Mouse (Mus musculus): ENCODE data around the gene Olfr91. TPM values are rescaled to one million over a fixed set of nuclear protein-coding genes. Genes with fewer than 3 reads are reported as not detected.

Gene Olfr91
- polyA plus RNA-seq, 1 experiment, result not detected

DNA sequence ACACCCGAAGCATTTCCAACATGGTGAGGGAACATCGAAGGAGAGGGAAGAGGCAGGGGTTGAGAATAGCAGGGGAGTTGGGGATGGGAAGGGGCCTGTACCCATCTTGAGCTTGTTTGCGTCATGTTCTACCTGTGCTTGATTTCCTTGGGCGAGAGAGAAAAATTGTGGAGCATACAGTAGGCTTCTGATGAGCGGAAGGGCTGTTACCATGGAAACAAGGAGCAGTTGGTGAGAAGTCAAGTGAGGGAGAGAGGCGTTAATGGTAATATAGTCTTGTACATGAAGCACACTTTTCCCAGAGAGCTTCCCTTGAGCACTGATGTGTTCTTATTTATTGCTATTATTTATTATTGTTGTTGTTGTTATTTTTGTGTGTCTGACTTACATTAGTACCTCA is 41.1 kb downstream of the Olfr91 start:
- peak; percentile 69 for DNase-seq (ENCODE audit: low read depth)
- no peak for TF ChIP-seq CTCF (IDR thresholded peaks at IDR 0.05; ENCODE audit: borderline replicate concordance, extremely low read depth, insufficient read depth, insufficient read length)
- TF ChIP-seq POLR2A (IDR thresholded peaks at IDR 0.05; ENCODE audit: borderline replicate concordance, extremely low read depth, insufficient read depth, insufficient read length, poor library complexity, severe bottlenecking), result no peak

DNA sequence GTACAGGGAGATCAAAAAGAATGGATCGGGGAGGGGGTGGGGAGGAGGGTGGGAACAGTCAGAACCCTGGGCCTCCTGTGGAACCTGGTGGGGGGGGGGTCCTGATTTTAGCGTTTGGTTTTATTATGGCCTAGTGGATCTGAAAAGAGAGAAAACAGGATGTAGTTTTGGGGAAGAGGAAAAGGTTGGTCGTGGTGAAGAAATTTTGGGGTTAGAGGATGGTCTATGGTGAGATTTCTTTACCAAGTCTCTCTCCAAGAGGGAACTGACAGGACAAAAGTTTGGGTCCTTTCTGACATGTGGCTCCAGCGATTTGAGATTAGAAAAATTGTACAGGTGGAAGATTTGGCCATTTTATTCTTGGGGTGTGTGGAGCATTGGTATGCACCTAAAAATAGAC is 46.3 kb downstream of the Olfr91 start:
- no peak for DNase-seq (ENCODE audit: low read depth)
- no peak for TF ChIP-seq CTCF (IDR thresholded peaks at IDR 0.05; ENCODE audit: borderline replicate concordance, extremely low read depth, insufficient read depth, insufficient read length)
- TF ChIP-seq POLR2A (IDR thresholded peaks at IDR 0.05; ENCODE audit: borderline replicate concordance, extremely low read depth, insufficient read depth, insufficient read length, poor library complexity, severe bottlenecking), result no peak

DNA sequence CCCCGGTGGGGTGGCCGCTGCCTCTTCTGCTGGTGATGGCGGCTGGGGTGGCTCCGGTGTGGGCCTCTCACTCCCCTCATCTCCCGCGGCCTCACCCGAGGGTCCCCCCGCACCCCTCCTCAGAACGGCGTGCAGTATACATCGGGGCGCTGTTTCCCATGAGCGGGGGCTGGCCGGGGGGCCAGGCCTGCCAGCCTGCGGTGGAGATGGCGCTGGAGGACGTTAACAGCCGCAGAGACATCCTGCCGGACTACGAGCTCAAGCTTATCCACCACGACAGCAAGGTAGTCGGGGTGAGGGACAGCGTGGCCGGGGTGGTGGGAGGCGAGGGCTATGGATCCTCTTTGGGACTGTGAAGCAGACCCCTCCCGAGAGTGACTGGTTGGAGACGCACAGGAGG is 47.2 kb downstream of the Olfr91 start:
- peak; percentile 51 for DNase-seq (ENCODE audit: low read depth)
- TF ChIP-seq POLR2A (IDR thresholded peaks at IDR 0.05; ENCODE audit: borderline replicate concordance, extremely low read depth, insufficient read depth, insufficient read length, poor library complexity, severe bottlenecking) (no peak), CTCF (IDR thresholded peaks at IDR 0.05; ENCODE audit: borderline replicate concordance, extremely low read depth, insufficient read depth, insufficient read length) (no peak)

DNA sequence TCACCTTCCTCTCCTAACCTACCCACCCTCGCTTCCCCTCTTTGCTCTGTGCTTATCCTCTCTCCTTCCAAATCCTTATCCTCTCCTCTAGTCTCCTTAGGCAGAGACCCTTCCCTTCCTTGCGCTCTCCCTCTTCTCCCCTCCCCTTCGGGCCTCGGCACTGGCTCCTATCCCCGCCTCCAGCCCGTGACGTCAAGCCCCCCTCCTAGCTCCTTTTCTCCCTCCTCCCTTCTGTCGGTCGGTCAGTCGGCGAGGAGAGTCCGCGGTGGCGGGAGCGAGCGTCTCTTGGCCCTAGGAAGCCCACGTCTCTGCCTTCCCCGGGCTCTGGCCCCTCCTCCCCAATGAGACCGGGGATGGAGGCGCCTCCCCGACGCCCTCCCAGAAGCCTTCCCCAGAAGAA is 47.7 kb downstream of the Olfr91 start:
- DNase-seq (ENCODE audit: low read depth), result peak; percentile 97
- TF ChIP-seq POLR2A (IDR thresholded peaks at IDR 0.05; ENCODE audit: borderline replicate concordance, extremely low read depth, insufficient read depth, insufficient read length, poor library complexity, severe bottlenecking) (peak; percentile 91; the same call in 1 of the 2 replicates), CTCF (IDR thresholded peaks at IDR 0.05; ENCODE audit: borderline replicate concordance, extremely low read depth, insufficient read depth, insufficient read length) (no peak)

DNA sequence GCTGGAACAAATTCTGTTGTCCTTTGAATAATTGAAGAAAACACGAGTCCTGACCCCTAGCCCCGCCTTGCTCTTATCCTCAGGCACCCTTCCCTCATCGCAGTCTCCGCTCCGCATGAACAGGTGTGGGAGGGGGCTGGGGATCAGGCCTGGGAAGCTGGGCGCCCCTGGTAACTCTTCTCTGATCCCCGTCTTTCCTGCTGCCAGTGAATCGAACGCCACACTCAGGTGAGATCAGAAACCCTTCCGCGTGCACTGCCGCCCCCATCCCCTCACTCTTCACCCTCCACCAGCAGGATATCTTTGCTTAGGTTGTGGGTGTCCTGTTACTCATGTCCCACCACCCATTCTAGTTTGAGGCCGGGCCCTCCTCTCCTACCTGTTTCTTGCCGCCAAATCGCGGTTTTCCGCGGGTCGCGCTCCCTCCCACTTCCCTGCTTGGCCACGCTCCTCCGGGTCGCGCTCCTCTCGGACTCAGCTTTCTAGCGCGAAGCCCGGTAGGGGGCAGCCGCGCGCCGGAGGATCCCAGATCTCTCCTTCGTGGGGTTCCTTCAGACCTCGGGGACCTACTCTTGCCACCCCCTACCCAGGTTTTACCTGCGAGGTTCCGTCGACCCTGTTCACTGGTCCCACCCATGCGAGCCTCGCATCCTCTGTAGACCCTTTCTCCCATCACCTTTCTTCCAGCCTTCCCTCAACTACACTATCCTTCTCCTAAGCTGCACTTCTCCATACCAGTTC is 48.3 kb downstream of the Olfr91 start:
- DNase-seq (ENCODE audit: low read depth), result peak; percentile 77
- TF ChIP-seq POLR2A (IDR thresholded peaks at IDR 0.05; ENCODE audit: borderline replicate concordance, extremely low read depth, insufficient read depth, insufficient read length, poor library complexity, severe bottlenecking), result no peak
- peak; percentile 62 for TF ChIP-seq CTCF (IDR thresholded peaks at IDR 0.05; ENCODE audit: borderline replicate concordance, extremely low read depth, insufficient read depth, insufficient read length)

DNA sequence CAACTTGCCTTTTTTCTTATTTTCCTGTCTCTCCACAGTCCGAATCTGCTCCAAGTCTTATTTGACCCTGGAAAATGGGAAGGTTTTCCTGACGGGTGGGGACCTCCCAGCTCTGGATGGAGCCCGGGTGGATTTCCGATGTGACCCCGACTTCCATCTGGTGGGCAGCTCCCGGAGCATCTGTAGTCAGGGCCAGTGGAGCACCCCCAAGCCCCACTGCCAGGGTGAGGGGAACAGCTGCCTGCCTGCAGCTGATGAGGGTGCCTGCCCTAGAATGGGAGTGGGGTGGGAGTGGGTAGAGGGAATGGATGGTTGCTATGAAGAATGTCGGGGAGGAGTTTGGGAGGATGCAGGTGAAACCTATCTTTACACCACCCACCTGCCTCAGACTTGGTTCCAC is 49.7 kb downstream of the Olfr91 start:
- DNase-seq (ENCODE audit: low read depth), result no peak
- no peak for TF ChIP-seq CTCF (IDR thresholded peaks at IDR 0.05; ENCODE audit: borderline replicate concordance, extremely low read depth, insufficient read depth, insufficient read length)
- TF ChIP-seq POLR2A (IDR thresholded peaks at IDR 0.05; ENCODE audit: borderline replicate concordance, extremely low read depth, insufficient read depth, insufficient read length, poor library complexity, severe bottlenecking), result no peak

DNA sequence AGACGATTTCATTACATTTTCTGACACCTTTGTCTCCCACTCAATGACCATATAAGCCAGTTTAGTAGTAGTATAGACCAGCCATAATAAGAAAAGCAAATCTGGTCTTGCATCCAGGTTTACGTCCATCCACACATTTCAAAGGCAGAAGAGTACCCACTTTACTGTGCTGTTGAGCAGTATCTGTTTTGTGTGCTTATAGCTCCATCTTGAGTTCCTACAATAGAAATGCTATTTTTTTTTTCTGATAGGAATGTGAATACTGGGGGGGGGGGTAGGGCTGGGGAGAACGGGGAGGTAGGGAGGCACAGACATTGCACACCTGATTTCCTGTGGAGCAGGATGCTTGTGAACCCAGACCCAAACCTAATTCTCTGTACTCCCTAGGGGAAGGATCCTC is 50.1 kb downstream of the Olfr91 start:
- TF ChIP-seq POLR2A (IDR thresholded peaks at IDR 0.05; ENCODE audit: borderline replicate concordance, extremely low read depth, insufficient read depth, insufficient read length, poor library complexity, severe bottlenecking), result no peak
- no peak for TF ChIP-seq CTCF (IDR thresholded peaks at IDR 0.05; ENCODE audit: borderline replicate concordance, extremely low read depth, insufficient read depth, insufficient read length)
- peak; percentile 89 for DNase-seq (ENCODE audit: low read depth)

DNA sequence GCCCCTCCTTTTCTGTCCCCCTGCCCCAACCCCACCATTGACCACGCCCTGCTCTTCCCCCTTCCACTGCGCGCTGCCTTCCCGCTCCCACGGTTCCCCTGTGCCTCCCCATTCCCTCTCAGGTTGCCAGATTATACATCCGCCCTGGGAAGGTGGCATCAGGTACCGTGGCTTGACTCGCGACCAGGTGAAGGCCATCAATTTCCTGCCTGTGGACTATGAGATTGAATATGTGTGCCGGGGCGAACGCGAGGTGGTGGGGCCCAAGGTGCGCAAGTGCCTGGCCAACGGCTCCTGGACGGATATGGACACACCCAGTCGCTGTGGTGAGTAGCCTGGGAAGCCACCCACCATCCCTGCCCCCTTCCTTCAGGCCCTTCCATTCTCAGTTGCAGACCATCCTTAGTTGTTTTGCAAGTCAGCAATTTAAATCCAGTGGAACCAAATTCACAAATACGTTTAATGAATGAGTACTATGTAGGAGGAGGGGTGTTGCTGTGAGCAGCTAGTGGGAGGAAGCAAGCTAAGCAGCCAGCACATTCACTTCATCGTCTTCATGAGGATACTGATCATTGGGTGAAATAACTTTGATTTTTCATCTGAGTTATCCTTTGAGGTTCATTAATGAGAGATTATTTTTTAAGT is 50.6 kb downstream of the Olfr91 start:
- DNase-seq (ENCODE audit: low read depth), result no peak
- TF ChIP-seq CTCF (IDR thresholded peaks at IDR 0.05; ENCODE audit: borderline replicate concordance, extremely low read depth, insufficient read depth, insufficient read length), result no peak

DNA sequence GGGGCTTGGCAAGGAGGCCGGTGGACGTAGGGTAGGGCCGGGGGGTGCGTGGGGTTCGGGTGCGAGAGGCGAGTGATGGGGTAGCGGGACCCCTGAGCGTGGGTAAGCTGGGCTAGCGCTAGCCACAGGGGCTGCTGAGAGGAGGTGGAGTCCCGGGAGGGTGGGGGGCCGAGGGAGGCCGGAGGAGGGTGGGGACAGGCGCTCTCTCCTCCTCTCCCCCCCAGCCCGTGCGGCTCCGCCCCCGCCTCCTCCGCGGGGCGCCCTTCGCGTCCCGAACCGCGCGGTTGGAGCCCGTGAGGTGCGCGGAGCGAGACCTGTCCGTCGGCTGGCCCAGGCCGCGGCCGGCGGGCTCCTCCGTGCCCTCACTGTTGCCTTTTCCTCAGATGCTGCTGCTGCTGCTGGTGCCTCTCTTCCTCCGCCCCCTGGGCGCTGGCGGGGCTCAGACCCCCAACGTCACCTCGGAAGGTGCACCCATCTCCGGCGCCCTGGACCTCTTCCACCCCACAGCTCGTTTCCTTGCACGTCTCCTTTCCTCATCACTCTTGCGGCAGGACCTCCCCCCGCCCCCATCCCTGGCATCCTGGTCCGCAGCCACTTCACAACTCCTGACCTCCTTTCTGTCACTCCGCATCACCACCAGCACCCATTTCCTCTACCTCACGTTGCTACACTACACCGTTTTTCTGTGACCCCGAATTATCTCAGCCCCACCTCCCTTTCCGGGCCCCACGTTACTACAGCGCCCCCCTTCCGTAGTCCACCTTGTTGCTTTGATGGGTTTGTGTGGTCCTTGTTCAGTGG is 51.6 kb downstream of the Olfr91 start:
- peak; percentile 84 for DNase-seq (ENCODE audit: low read depth)
- TF ChIP-seq CTCF (IDR thresholded peaks at IDR 0.05; ENCODE audit: borderline replicate concordance, extremely low read depth, insufficient read depth, insufficient read length) (peak; percentile 31; the same call in 1 of the 2 replicates), POLR2A (IDR thresholded peaks at IDR 0.05; ENCODE audit: borderline replicate concordance, extremely low read depth, insufficient read depth, insufficient read length, poor library complexity, severe bottlenecking) (peak; percentile 34; the same call in 1 of the 2 replicates)

DNA sequence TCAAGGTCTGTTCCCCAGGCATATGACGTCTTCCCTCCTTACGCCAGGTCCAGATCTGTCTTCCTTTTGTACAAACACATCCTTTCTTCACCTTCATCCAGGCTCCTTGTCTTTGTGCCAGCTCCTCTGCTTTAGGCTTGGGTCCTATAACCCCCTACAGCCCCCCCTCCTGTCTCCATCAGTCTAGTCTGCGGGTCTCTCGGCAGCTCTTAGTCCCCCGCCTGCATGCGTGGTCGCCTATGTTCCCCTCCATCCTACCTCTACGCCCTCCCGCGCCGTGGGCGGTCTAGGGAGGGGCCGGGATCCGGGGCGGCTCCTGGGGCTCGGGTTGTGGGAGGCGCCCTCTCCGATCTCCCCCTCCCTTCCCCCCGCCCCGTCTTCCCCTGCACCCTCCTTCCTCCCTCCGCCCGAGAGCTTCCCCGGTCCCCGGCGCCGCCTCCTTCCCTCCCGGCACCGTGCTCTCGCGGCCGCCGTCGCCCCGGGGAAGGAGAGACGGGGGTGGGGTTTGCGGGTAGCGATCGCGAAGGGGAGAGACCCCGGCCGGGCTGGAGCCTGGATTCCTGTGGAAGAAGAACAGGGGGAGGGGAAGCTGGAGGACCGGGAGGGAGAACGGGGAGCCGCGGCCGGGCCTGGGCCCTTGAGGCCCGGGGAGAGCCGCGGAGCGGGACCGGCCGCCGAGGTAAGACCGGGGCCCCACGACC is 52.3 kb downstream of the Olfr91 start, which contains the start of gene Gabbr1:
Gene Gabbr1, plus strand, starts transcription at position 356 of the 701 bp plus-strand sequence.
- TF ChIP-seq POLR2A (IDR thresholded peaks at IDR 0.05; ENCODE audit: borderline replicate concordance, extremely low read depth, insufficient read depth, insufficient read length, poor library complexity, severe bottlenecking) (peak; percentile 60; the same call in 1 of the 2 replicates), CTCF (IDR thresholded peaks at IDR 0.05; ENCODE audit: borderline replicate concordance, extremely low read depth, insufficient read depth, insufficient read length) (no peak)
- peak; percentile 96 for DNase-seq (ENCODE audit: low read depth)

Data from brain, embryonic 14.5 days (tissue).